Mouse (Mus musculus) c-Kit-negative CD71-positive TER-119-positive erythroid progenitor cells, embryonic 14.5 days (primary cell): Measurements from ENCODE around the gene Bicdl2.

Experiments
- DNase-seq: peaks from one replicate; pipeline ENCODE4 v3.0.0-alpha.2; 2013; ENCODE audit warnings: low read depth, low spot score

Bicdl2 gene

DNA sequence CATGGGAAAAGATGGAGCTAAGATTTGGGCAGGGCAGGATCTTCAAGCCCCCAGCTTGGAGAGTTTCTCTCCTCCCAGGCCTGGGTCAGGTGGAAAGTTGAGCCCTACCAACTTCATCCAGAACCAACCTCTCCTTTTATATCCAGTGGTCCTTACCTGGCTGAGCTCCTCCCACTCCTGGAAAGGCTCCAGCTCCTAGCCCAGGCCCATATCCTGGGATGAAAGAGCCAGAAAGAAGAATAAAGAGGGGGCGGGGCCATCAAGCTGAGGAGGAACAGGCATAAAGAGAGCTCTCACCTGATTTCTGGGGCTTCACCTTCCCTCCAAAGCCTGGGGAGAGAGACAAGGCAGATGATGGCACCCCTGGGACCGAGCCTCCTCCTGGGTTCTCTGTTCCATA is 56.7 kb downstream of the Bicdl2 start:
- DNase-seq: no peak
